Mouse (Mus musculus) heart, postnatal 36 days (tissue): ENCODE measurements around the gene Ffar3. TPM values are rescaled to one million over a fixed set of nuclear protein-coding genes. Genes with fewer than 3 reads are reported as not detected.

Experiments
- total RNA-seq, 2 experiments: library from RNA; stranded (reverse); gene quantifications; 2 replicates each; pipeline ENCODE4 v1.2.3; 2021

The Ffar3 gene
- total RNA-seq, 2 experiments from 2014 or later = not detected

Other genes starting within 250 kb of the Ffar3 start
- gene Upk1a, start 243.3 kb downstream of the Ffar3 start, total RNA-seq = under 1 TPM; 0.19 to 0.56 TPM
- 1,000 to 10,000 TPM; 4,758 to 4,785 TPM for gene Cox6b1, start 230.0 kb downstream of the Ffar3 start, total RNA-seq
- not detected for gene Etv2, start 220.3 kb downstream of the Ffar3 start, total RNA-seq
- 10 to 100 TPM; 51.9 to 54.5 TPM for gene Rbm42, start 205.9 kb downstream of the Ffar3 start, total RNA-seq
- 1 to 10 TPM; 6.0 to 6.4 TPM for gene Haus5, start 191.2 kb downstream of the Ffar3 start, total RNA-seq
- gene Pmis2, start 184.6 kb downstream of the Ffar3 start, total RNA-seq = under 1 TPM in 1 of 2 experiments, not detected in 1; 0.49 TPM
- gene 2200002J24Rik, start 157.3 kb downstream of the Ffar3 start, total RNA-seq = not detected
- gene Atp4a, start 144.0 kb downstream of the Ffar3 start, total RNA-seq = under 1 TPM in 1 of 2 experiments, not detected in 1; 0.14 TPM
- gene Tmem147, start 126.6 kb downstream of the Ffar3 start, total RNA-seq = 100 to 1,000 TPM; 236 to 272 TPM
- gene Gapdhs, start 112.5 kb downstream of the Ffar3 start, total RNA-seq = not detected
- 1 to 10 TPM; 1.7 to 2.9 TPM for gene Sbsn, start 104.7 kb downstream of the Ffar3 start, total RNA-seq
- gene Dmkn, start 92.4 kb downstream of the Ffar3 start, total RNA-seq = 1 to 10 TPM in 1 of 2 experiments, under 1 TPM in 1; 0.73 to 3.4 TPM
- gene Krtdap, start 68.3 kb downstream of the Ffar3 start, total RNA-seq = not detected
- under 1 TPM in 1 of 2 experiments, not detected in 1; 0.14 TPM for gene Ffar2, start 32.4 kb downstream of the Ffar3 start, total RNA-seq
- gene Ffar1, start 5.4 kb upstream of the Ffar3 start, total RNA-seq = not detected
- gene Cd22, start 24.2 kb upstream of the Ffar3 start, total RNA-seq = 1 to 10 TPM in 1 of 2 experiments, under 1 TPM in 1; 0.46 to 1.7 TPM
- not detected for gene Mag, start 58.7 kb upstream of the Ffar3 start, total RNA-seq
- 1 to 10 TPM; 2.9 to 4.6 TPM for gene Hamp2, start 68.5 kb upstream of the Ffar3 start, total RNA-seq
- 10 to 100 TPM; 20.2 to 36.3 TPM for gene Hamp, start 87.9 kb upstream of the Ffar3 start, total RNA-seq
- gene Usf2, start 100.6 kb upstream of the Ffar3 start, total RNA-seq = 100 to 1,000 TPM; 107 to 112 TPM
- gene Lsr, start 117.3 kb upstream of the Ffar3 start, total RNA-seq = 1 to 10 TPM; 3.7 to 5.1 TPM
- gene Fam187b, start 117.6 kb upstream of the Ffar3 start, total RNA-seq = under 1 TPM in 1 of 2 experiments, not detected in 1; 0.17 TPM
- gene Fxyd5, start 186.3 kb upstream of the Ffar3 start, total RNA-seq = 10 to 100 TPM; 29.3 to 30.8 TPM
- 1 to 10 TPM in 1 of 2 experiments, under 1 TPM in 1; 0.41 to 1.1 TPM for gene Fxyd7, start 195.3 kb upstream of the Ffar3 start, total RNA-seq
- 100 to 1,000 TPM; 863 to 996 TPM for gene Fxyd1, start 201.0 kb upstream of the Ffar3 start, total RNA-seq
- gene Lgi4, start 203.2 kb upstream of the Ffar3 start, total RNA-seq = 1 to 10 TPM; 3.6 to 5.2 TPM
- 1 to 10 TPM; 1.1 to 2.3 TPM for gene Fxyd3, start 220.5 kb upstream of the Ffar3 start, total RNA-seq